Mouse (Mus musculus): ENCODE data around the gene Slc39a9. TPM values are rescaled to one million over a fixed set of nuclear protein-coding genes. Genes with fewer than 3 reads are reported as not detected.

Slc39a9 gene
- total and polyA plus RNA-seq, 3 experiments = 19.0 to 55.5 (median 22.5) TPM

DNA sequence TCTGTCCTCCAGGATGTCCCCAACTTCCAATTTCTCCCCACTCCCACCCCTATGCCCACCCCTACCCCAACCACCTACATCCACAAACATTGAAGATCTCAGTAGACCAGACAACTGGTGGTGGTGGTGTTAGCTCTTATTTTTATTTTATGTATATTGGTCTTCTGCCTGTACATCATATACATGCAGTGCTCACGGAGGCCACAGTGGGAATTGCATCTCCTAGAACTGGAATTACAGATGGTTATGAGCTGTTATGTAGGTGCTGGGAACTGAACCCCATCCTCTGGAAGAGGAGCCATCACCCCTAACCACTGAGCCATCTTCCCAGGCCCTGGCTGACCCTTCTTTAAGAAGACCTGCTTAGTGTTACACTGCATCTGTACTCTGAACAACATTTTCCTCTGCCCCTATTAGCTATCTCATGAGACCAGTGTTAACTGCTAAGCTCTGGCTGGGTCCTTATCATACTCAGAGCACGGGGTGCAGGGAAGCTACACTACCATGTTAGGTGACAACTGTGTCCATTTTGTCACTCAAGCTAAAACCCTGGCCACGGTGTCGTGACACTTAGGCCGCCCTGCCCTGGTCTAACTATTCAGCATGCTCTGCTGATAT, 55.0 kb downstream of the Slc39a9 start:
- ATAC-seq (ENCODE audit: extremely low read depth, insufficient number of reproducible peaks, low FRiP score, poor library complexity, severe bottlenecking) (no peak), DNase-seq (ENCODE audit: low spot score) (no peak)
- no peak for TF ChIP-seq GATA2 (IDR thresholded peaks at IDR 0.05; ENCODE audit: borderline replicate concordance, low read depth, low read length)
- TF ChIP-seq CTCF (IDR thresholded peaks at IDR 0.05; ENCODE audit: low read depth, low read length) = no peak
- TF ChIP-seq POLR2AphosphoS5 (IDR thresholded peaks at IDR 0.05; ENCODE audit: insufficient replicate concordance, low read depth, low read length) = no peak
- no peak for TF ChIP-seq GATA1 (IDR thresholded peaks at IDR 0.05; ENCODE audit: borderline replicate concordance, low read length)
- no peak for TF ChIP-seq TAL1 (conservative IDR thresholded peaks at IDR 0.05; ENCODE audit: low read depth, low read length)
- Histone ChIP-seq H3K27me3 (ENCODE audit: insufficient read depth, low read length) (peaks cover 52% of the 10 kb centered on the region), H3K9me3 (replicated peaks) (no peaks in the 10 kb centered on the region), H3K4me3 (ENCODE audit: low read depth, low read length) (no peak overlapping the region), H3K36me3 (replicated peaks) (no peaks in the 10 kb centered on the region), H3K4me1 (ENCODE audit: insufficient read depth, low read depth, low read length) (0 out of 2 replicates have a peak, but pooled peaks cover 3% of the 10 kb centered on the region)

DNA sequence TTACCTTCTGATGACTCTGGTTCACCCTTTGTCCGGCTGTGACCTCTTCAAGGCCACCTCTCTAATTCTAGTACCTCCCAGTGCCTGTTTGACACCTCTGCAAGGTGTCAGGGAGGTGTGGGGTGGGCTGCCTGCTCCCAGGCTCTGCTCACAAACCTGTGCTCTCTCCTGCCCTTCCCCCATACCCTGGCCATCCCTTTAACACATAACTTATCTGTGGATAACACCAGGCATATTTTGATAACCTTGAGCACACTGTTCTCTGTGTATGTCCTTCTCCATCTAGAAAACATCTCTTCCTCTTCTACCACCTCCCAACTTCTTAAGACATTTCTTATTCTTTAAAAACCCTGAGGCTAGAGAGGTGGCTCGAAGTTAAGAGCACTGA, 55.5 kb downstream of the Slc39a9 start:
- Histone ChIP-seq H3K4me3 (ENCODE audit: low read depth, low read length) (no peak overlapping the region), H3K4me1 (ENCODE audit: insufficient read depth, low read depth, low read length) (0 out of 2 replicates have a peak, but pooled peaks cover 3% of the 10 kb centered on the region), H3K27me3 (ENCODE audit: insufficient read depth, low read length) (peaks cover 55% of the 10 kb centered on the region), H3K9me3 (replicated peaks) (no peaks in the 10 kb centered on the region), H3K36me3 (replicated peaks) (no peaks in the 10 kb centered on the region)
- ATAC-seq (ENCODE audit: extremely low read depth, insufficient number of reproducible peaks, low FRiP score, poor library complexity, severe bottlenecking) (no peak), DNase-seq (ENCODE audit: low spot score) (no peak)
- no peak for TF ChIP-seq CTCF (IDR thresholded peaks at IDR 0.05; ENCODE audit: low read depth, low read length)
- TF ChIP-seq TAL1 (conservative IDR thresholded peaks at IDR 0.05; ENCODE audit: low read depth, low read length) = no peak
- TF ChIP-seq GATA1 (IDR thresholded peaks at IDR 0.05; ENCODE audit: borderline replicate concordance, low read length) = no peak
- TF ChIP-seq POLR2AphosphoS5 (IDR thresholded peaks at IDR 0.05; ENCODE audit: insufficient replicate concordance, low read depth, low read length) = no peak
- TF ChIP-seq GATA2 (IDR thresholded peaks at IDR 0.05; ENCODE audit: borderline replicate concordance, low read depth, low read length) = no peak

DNA sequence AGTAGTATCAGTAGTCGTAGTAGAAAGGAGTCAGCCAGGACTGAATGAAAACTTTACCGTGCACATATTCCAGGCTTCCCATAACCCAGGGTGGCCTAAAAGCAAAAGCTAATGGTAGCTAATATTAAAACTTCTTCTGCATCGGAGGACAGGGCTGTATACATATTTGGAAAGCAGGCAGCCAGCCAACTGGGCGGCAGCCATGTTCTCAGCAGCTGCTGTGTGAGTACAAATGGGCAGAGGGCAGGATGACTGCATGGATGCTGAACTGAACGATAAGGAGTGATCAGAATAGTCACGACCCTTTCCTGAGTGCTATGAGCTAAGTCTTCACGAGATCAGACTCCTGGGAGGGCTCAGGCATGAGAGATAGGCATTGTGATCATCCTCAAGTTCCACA, 57.6 kb downstream of the Slc39a9 start:
- no peak for ATAC-seq (ENCODE audit: extremely low read depth, insufficient number of reproducible peaks, low FRiP score, poor library complexity, severe bottlenecking)
- peaks cover 60% of the 10 kb centered on the region for H3K27me3 ChIP-seq (ENCODE audit: insufficient read depth, low read length)
- no peaks in the 10 kb centered on the region for H3K36me3 ChIP-seq (replicated peaks)
- no peak for DNase-seq (ENCODE audit: low spot score)
- TF ChIP-seq CTCF (IDR thresholded peaks at IDR 0.05; ENCODE audit: low read depth, low read length) (no peak), POLR2AphosphoS5 (IDR thresholded peaks at IDR 0.05; ENCODE audit: insufficient replicate concordance, low read depth, low read length) (no peak)
- H3K4me1 ChIP-seq (ENCODE audit: insufficient read depth, low read depth, low read length) = 0 out of 2 replicates have a peak, but pooled peaks cover 3% of the 10 kb centered on the region
- H3K4me3 ChIP-seq (ENCODE audit: low read depth, low read length) = no peak overlapping the region
- no peaks in the 10 kb centered on the region for H3K9me3 ChIP-seq (replicated peaks)

DNA sequence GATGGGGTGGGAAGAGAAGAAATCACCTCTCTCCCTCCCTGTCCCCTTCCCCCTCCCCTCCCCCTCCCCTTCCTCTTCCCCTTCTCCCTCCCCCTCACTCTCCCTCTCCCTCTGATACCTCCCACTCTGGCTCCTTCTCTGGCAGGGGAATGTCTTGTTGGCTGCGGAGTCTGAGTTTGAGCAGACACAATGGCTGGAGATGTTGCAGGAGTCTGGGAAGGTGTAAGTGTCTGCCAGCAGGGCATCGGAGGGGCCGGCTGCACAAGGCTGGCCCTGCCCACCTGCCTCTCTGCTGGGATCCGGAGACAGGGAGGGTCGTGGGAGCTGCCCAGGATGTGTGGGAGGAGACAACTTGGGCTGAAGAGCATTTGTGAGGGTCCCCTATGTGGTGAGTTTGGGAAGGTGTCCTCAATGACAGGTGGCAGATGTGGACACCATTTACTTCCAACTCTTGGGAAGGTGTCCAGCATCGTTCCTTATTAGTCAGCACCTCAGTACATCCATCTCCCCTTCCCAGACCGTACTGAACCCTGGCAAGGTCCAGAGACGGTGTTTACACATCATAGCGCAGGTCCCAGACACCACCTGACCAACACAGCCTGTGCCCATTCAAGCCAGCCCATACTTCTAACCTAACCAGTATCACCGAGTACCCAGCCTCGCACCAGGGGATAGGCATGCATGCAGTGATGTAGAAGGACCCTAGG, 62.7 kb downstream of the Slc39a9 start:
- no peak for DNase-seq (ENCODE audit: low spot score)
- Histone ChIP-seq H3K4me3 (ENCODE audit: low read depth, low read length) (no peak overlapping the region), H3K4me1 (ENCODE audit: insufficient read depth, low read depth, low read length) (no peaks in the 10 kb centered on the region), H3K9me3 (replicated peaks) (no peaks in the 10 kb centered on the region), H3K27me3 (ENCODE audit: insufficient read depth, low read length) (peaks cover 80% of the 10 kb centered on the region), H3K36me3 (replicated peaks) (no peaks in the 10 kb centered on the region)
- no peak for ATAC-seq (ENCODE audit: extremely low read depth, insufficient number of reproducible peaks, low FRiP score, poor library complexity, severe bottlenecking)
- TF ChIP-seq GATA2 (IDR thresholded peaks at IDR 0.05; ENCODE audit: borderline replicate concordance, low read depth, low read length) (no peak), TAL1 (conservative IDR thresholded peaks at IDR 0.05; ENCODE audit: low read depth, low read length) (no peak), GATA1 (IDR thresholded peaks at IDR 0.05; ENCODE audit: borderline replicate concordance, low read length) (no peak), CTCF (IDR thresholded peaks at IDR 0.05; ENCODE audit: low read depth, low read length) (no peak), POLR2AphosphoS5 (IDR thresholded peaks at IDR 0.05; ENCODE audit: insufficient replicate concordance, low read depth, low read length) (no peak)

DNA sequence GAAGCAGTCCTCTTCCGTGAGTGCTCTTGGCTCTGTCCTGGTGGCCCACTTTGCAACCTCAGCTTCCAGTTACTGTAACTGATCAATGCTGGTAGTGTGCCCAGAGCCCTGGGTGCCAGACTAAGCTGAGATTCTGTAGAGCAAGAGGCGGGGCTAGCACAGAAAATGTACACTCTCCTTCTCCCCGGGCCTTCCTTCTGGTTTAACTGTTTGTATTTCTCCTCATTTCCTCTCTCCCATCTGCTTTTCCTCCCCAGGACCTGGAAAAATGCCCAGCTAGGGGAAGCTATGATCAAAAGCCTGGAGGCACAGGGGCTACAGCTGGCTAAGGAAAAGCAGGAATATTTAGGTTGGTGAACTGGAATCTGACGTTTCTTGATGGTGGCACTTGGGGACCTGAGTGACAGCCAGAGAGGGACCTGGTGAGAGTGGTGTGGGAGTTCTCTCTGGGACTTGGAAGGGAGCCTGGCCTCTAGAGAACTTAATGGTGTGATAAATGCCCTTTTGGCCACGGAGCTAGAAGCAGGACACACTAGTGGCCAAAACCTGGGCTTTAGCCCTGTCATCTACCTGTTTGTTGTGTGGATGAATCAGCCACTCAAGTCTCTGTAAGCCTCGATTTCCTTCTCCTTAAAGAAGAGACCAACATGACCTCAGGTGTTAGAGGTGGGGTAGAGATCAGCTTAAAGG, 63.4 kb downstream of the Slc39a9 start:
- ATAC-seq (ENCODE audit: extremely low read depth, insufficient number of reproducible peaks, low FRiP score, poor library complexity, severe bottlenecking) (no peak), DNase-seq (ENCODE audit: low spot score) (no peak)
- Histone ChIP-seq H3K9me3 (replicated peaks) (no peaks in the 10 kb centered on the region), H3K36me3 (replicated peaks) (no peaks in the 10 kb centered on the region), H3K4me3 (ENCODE audit: low read depth, low read length) (no peak overlapping the region), H3K27me3 (ENCODE audit: insufficient read depth, low read length) (peaks cover 76% of the 10 kb centered on the region), H3K4me1 (ENCODE audit: insufficient read depth, low read depth, low read length) (no peaks in the 10 kb centered on the region)
- no peak for TF ChIP-seq POLR2AphosphoS5 (IDR thresholded peaks at IDR 0.05; ENCODE audit: insufficient replicate concordance, low read depth, low read length)
- no peak for TF ChIP-seq GATA1 (IDR thresholded peaks at IDR 0.05; ENCODE audit: borderline replicate concordance, low read length)
- no peak for TF ChIP-seq CTCF (IDR thresholded peaks at IDR 0.05; ENCODE audit: low read depth, low read length)
- TF ChIP-seq GATA2 (IDR thresholded peaks at IDR 0.05; ENCODE audit: borderline replicate concordance, low read depth, low read length) = no peak
- TF ChIP-seq TAL1 (conservative IDR thresholded peaks at IDR 0.05; ENCODE audit: low read depth, low read length) = no peak

DNA sequence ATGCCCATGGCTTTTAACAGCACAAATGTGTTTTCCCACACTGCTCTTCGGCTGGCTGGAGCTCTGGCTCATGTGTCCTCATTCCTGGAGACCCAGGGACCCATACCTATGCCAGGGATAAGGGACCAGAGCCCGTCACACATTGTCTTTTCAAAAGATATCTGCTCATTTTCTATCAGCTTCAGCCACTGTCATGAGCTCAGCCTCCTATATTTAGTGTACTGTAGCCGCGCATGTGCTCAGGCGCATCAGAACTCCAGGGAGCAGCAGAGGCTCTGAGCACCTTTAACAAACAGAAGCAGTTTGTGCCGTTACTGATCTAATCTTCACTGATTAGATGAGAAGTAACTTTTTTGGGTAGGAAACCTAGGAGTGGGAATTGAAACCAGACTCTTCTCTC, 72.2 kb downstream of the Slc39a9 start:
- H3K27me3 ChIP-seq (ENCODE audit: insufficient read depth, low read length) = peaks cover 53% of the 10 kb centered on the region
- no peaks in the 10 kb centered on the region for H3K9me3 ChIP-seq (replicated peaks)
- TF ChIP-seq TAL1 (conservative IDR thresholded peaks at IDR 0.05; ENCODE audit: low read depth, low read length) (no peak), CTCF (IDR thresholded peaks at IDR 0.05; ENCODE audit: low read depth, low read length) (no peak), GATA2 (IDR thresholded peaks at IDR 0.05; ENCODE audit: borderline replicate concordance, low read depth, low read length) (no peak), GATA1 (IDR thresholded peaks at IDR 0.05; ENCODE audit: borderline replicate concordance, low read length) (no peak), POLR2AphosphoS5 (IDR thresholded peaks at IDR 0.05; ENCODE audit: insufficient replicate concordance, low read depth, low read length) (no peak)
- no peaks in the 10 kb centered on the region for H3K36me3 ChIP-seq (replicated peaks)
- no peak for ATAC-seq (ENCODE audit: extremely low read depth, insufficient number of reproducible peaks, low FRiP score, poor library complexity, severe bottlenecking)
- DNase-seq (ENCODE audit: low spot score) = no peak
- H3K4me1 ChIP-seq (ENCODE audit: insufficient read depth, low read depth, low read length) = peaks cover 20% of the 10 kb centered on the region
- H3K4me3 ChIP-seq (ENCODE audit: low read depth, low read length) = no peak overlapping the region
